Mouse (Mus musculus) ES-E14 (cell line): Measurements from ENCODE around the gene Zc3h7a. TPM values are rescaled to one million over a fixed set of nuclear protein-coding genes. Genes with fewer than 3 reads are reported as not detected.
A peak's percentile ranks its signal among the peaks of the same experiment; 100 is the strongest.
"Not testable (repeated sequence)": the region's sequence is repeated elsewhere in the genome, so short reads cannot be mapped to it uniquely, and the experiment has no call there.

ENCODE experiments used
- DNase-seq: peaks from one replicate; pipeline ENCODE4 v3.0.0-alpha.2; 2013; ENCODE audit warnings: low read depth, low spot score
- H3K27ac ChIP-seq: 2 replicates; pipeline ENCODE4 v1.5.1; 2012; ENCODE audit warnings: low read depth, mild to moderate bottlenecking, low read length, moderate library complexity, mixed read lengths; ENCODE audit not compliant: poor library complexity, insufficient read depth, severe bottlenecking
- H3K36me3 ChIP-seq: 2 replicates; pipeline ENCODE4 v1.6.1; 2012; ENCODE audit warnings: mild to moderate bottlenecking, low read length, moderate library complexity, mixed read lengths; ENCODE audit not compliant: control insufficient read depth, poor library complexity, insufficient read depth, severe bottlenecking
- H3K4me1 ChIP-seq, 2 experiments: fragments of 150-350 bp in 1 of 2; sonication (generic) in 1 of 2; 2 replicates each; pipeline ENCODE4 v1.6.1; 2012; ENCODE audit warnings: low read length in 2 of 2, mild to moderate bottlenecking in 1 of 2, mixed read lengths in 1 of 2; ENCODE audit not compliant: control insufficient read depth in 2 of 2, insufficient read depth in 2 of 2, poor library complexity in 1 of 2
- H3K4me3 ChIP-seq, 2 experiments: fragments of 150-350 bp in 1 of 2; sonication (generic) in 1 of 2; 2 replicates each; pipeline ENCODE4 v1.5.1; 2012; ENCODE audit warnings: low read length in 2 of 2, low read depth in 1 of 2, mild to moderate bottlenecking in 1 of 2, mixed read lengths in 1 of 2; ENCODE audit not compliant: insufficient read depth in 1 of 2, poor library complexity in 1 of 2, severe bottlenecking in 1 of 2
- H3K9ac ChIP-seq: 2 replicates; pipeline ENCODE4 v1.6.1; 2012; ENCODE audit warnings: low read depth, mild to moderate bottlenecking, low read length, mixed read lengths; ENCODE audit not compliant: poor library complexity, insufficient read depth, severe bottlenecking
- H3K9me3 ChIP-seq: fragments of 150-350 bp; sonication (generic); 2 replicates; pipeline ENCODE4 v1.6.1; 2012; ENCODE audit warnings: low read depth, mild to moderate bottlenecking, low read length; ENCODE audit not compliant: control insufficient read depth, insufficient read depth
- CHD2 ChIP-seq: IDR thresholded peaks from 2 replicates; pipeline ENCODE4 v1.6.1; 2014; ENCODE audit warnings: mild to moderate bottlenecking, low read depth, low read length, inconsistent platforms
- HCFC1 ChIP-seq: IDR thresholded peaks from 2 replicates; pipeline ENCODE4 v1.6.1; 2012; ENCODE audit warnings: low read length, inconsistent platforms, borderline replicate concordance; ENCODE audit not compliant: insufficient read depth
- MAFK ChIP-seq: IDR thresholded peaks from 2 replicates; pipeline ENCODE4 v1.6.1; 2014; ENCODE audit warnings: mild to moderate bottlenecking, low read depth, low read length, inconsistent platforms; ENCODE audit not compliant: insufficient read depth
- ZC3H11A ChIP-seq: IDR thresholded peaks from 2 replicates; pipeline ENCODE4 v1.6.1; 2012; ENCODE audit warnings: low read depth, mild to moderate bottlenecking, inconsistent platforms, low read length, borderline replicate concordance
- ZNF384 ChIP-seq: IDR thresholded peaks from 2 replicates; pipeline ENCODE4 v1.6.1; 2012; ENCODE audit warnings: low read depth, low read length, inconsistent platforms
- in situ Hi-C, 2 experiments: fragments of 600-800 bp; cut with MboI; formaldehyde crosslinking; loops; one replicate each; pipeline ENCODE4 v1.15.1; 2025; ENCODE audit warnings: low sequenced_read_pairs in 2 of 2, inconsistent platforms in 1 of 2; ENCODE audit not compliant: unreplicated experiment in 2 of 2
- total RNA-seq: library from RNA; depleted of rRNA; stranded (reverse); fragments of 300-350 nt; gene quantifications from 2 replicates; pipeline ENCODE4 v1.2.3, GENCODE M21; 2012

Zc3h7a gene
- total RNA-seq, 1 experiment, result 57.3 TPM

DNA sequence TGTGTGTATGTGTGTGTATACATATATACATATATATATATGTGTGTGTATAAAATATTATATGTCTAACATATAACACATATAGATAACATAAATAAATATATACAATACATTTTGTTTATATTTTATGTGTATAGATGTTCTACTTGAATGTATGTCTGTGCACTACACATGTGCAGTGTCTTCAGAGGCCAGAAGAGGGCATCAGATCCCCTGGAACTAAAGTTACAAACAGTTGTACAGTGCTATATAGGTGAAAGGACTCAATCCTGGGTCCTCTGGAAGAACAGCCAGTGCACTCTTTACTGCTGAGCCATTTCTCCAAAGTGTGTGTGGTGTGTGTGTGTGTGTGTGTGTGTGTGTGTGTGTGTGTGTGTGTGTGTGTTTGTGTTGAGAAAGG, 21.7 kb downstream of the Zc3h7a start:
- Histone ChIP-seq H3K4me3 (no peak overlapping the region), H3K9me3 (no peaks in the 10 kb centered on the region), H3K9ac (no peak overlapping the region), H3K4me1 (no peaks in the 10 kb centered on the region), H3K36me3 (peaks cover 10% of the 10 kb centered on the region), H3K27ac (no peak overlapping the region)
- TF ChIP-seq CHD2 (no peak), ZC3H11A (no peak), HCFC1 (no peak), ZNF384 (no peak), MAFK (no peak)
- in situ Hi-C loops, result no loop called here
- no peak for DNase-seq

DNA sequence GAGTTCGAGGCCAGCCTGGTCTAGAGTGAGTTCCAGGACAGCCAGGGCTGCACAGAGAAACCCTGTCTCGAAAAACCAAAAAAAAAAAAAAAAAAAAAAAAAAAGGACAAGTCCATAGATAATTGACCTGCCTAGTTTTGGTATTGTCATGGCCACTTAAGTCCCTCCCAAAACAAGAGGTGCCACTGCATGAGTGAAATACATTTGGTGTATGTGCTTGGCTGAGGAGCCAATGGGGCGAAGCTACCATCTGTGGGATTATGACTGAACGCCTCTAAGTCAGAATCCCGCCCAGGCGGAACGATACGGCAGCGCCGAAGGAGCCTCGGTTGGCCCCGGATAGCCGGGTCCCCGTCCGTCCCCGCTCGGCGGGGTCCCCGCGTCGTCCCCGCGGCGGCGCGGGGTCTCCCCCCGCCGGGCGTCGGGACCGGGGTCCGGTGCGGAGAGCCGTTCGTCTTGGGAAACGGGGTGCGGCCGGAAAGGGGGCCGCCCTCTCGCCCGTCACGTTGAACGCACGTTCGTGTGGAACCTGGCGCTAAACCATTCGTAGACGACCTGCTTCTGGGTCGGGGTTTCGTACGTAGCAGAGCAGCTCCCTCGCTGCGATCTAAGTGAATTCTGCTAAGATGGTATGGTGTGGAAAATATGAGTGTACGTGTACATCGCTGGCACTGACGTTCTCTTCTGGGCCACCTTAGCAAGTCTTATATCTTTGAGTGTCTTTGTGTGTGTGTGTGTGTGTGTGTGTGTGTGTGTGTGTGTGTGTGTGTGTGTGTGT, 32.3 kb downstream of the Zc3h7a start:
- H3K9me3 ChIP-seq, H3K9ac ChIP-seq, DNase-seq, H3K36me3 ChIP-seq, H3K27ac ChIP-seq, H3K4me1 ChIP-seq, H3K4me3 ChIP-seq, in situ Hi-C loops: not testable (repeated sequence)

DNA sequence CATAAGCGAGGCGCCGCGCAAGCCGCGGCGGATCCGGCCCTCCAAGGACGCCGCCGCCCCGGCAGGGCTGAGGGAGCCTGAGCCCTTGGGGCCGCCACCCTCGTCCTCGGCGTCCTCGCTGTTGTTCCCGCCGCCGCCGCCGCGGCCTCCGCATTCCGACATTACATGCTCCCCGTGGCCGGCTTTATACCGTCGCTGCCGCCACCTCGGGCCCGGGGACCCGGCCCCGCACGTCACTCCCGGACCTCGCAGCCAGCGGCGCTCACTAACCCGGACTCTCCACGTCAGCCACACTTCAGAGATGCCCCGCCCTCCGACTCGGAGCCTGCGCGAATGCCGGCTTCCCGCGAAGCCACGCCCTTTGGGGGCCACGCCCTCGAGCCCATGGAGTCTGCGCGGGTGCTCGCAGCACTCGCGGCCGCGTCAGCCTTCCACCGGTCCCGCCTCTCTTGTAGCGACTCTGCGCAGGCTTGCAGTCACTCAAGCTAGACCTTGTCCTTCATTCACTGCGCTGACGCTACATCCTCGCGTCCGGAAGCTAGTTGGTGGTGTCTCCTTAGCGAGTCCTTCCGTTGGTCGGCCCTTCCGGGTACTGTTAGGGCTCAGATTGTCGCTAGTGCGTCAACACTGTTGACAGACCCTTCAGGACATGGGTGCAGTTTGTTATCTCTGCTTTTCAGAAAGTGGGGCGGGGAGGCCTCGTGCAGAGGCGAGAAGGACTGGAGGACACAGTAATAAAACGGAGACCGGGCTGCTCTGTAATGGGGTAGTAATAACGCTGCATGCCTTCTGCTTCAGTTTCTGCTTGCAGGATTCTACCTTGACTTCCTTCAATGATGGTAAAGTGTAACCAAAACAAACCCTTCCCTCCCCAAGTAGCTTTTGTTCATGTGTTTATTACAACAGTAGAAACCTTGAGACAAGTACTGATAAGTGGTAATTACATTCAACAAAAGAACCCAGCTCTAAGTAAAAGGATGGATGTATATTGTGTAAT, 41.5 kb downstream of the Zc3h7a start, which contains the start of gene Txndc11:
Gene Txndc11, minus strand, starts transcription at position 303 of the 997 bp plus-strand sequence.
- peak; percentile 95 for DNase-seq
- Histone ChIP-seq H3K4me3 (peak within 1 kb of the TSS; percentile 81 to 86), H3K9ac (peak within 1 kb of the TSS; percentile 92), H3K27ac (0 out of 2 replicates have a peak within 1 kb of the TSS, but pooled peaks have one; percentile 35), H3K36me3 (peaks cover 8% of the 10 kb centered on the region; the same call in 1 of the 2 replicates), H3K9me3 (no peaks in the 10 kb centered on the region), H3K4me1 (no peaks in the 10 kb centered on the region)
- TF ChIP-seq MAFK (no peak), ZNF384 (no peak), CHD2 (no peak), HCFC1 (no peak; the same call in 1 of the 2 replicates), ZC3H11A (no peak)
- in situ Hi-C loops, result no loop called here

DNA sequence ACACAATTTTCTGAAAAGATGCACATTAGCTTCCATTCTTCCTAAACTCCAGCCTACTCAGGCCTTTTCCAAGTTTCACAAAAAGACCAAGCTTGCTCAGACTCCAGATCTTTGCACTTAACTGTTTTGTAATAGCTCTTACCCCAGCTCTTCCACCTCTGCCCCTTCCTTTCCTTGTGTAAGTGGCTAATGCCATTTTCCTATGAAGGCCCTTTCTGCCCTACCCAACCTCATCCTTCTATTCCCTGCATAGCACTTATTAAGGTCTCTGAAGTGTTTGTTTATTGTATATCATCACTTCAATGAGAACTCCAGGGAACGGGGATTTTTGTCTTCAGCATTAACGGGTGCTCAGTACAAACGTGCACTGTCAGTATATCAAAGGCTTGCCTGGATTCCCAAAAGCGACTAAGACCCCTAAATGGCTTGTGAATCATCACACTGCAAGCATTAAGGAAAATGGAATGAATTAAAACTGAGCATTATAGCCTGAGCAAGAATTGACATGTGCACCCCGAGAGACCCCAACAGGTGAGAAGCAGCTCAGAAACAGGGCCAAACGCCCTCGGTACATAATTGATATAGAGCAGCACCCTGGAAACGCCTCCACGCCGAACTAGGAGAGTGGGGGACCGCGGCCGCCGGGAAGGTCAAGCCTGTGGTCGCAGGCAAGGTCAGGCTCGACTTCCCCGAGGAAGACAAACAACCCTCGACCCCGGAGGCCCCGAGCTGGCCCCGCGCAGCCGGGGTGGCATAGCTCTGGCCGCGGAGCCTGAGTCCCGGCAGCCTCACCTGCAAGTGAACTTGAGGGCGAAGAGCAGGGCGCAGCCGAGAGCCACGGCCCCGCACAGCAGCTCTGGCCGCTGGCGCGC, 42.5 kb downstream of the Zc3h7a start:
- Histone ChIP-seq H3K36me3 (peaks cover 2% of the 10 kb centered on the region; the same call in 1 of the 2 replicates), H3K9ac (peak overlapping the region; percentile 92), H3K27ac (0 out of 2 replicates have a peak overlapping the region, but pooled peaks have one; percentile 30), H3K4me3 (peak overlapping the region; percentile 81 to 86), H3K9me3 (no peaks in the 10 kb centered on the region), H3K4me1 (no peaks in the 10 kb centered on the region)
- in situ Hi-C loops, result no loop called here
- no peak for TF ChIP-seq MAFK
- no peak for TF ChIP-seq ZNF384
- no peak for TF ChIP-seq HCFC1
- no peak for TF ChIP-seq CHD2
- TF ChIP-seq ZC3H11A, result no peak
- no peak for DNase-seq
